Mouse (Mus musculus): ENCODE data around the gene Suclg2.

DNA sequence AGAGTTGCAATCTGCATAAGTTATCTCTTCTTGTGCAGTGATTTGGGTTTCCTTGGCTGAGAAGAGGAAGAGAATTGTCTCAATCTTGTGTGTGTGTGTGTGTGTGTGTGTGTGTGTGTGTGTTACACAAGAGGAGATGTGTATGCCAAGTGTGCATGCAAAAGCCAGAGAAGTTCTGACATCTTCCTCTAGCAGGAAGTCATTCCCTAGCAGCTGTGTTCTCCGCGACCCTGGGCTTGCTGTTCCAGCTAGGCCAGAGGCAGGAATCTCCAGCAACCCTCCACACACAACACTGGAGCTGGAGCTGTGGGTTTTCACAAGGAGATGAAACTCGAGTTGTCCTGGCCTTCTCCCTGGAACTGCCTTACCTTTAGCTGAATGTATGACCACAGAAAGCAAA lies 38.9 kb downstream of the Suclg2 start:
- TF ChIP-seq POLR2A (IDR thresholded peaks at IDR 0.05; ENCODE audit: extremely low read depth, insufficient read depth, low read length) (no peak), CTCF (IDR thresholded peaks at IDR 0.05; ENCODE audit: low read depth, low read length) (no peak)

Measured in liver, adult 2 months (tissue).